Mouse (Mus musculus): ENCODE data around the gene Pctp. TPM values are rescaled to one million over a fixed set of nuclear protein-coding genes. Genes with fewer than 3 reads are reported as not detected.
A peak's percentile ranks its signal among the peaks of the same experiment; 100 is the strongest.

Gene Pctp
- total RNA-seq, 2 experiments from 2014 or later = 2.2 to 2.9 TPM

DNA sequence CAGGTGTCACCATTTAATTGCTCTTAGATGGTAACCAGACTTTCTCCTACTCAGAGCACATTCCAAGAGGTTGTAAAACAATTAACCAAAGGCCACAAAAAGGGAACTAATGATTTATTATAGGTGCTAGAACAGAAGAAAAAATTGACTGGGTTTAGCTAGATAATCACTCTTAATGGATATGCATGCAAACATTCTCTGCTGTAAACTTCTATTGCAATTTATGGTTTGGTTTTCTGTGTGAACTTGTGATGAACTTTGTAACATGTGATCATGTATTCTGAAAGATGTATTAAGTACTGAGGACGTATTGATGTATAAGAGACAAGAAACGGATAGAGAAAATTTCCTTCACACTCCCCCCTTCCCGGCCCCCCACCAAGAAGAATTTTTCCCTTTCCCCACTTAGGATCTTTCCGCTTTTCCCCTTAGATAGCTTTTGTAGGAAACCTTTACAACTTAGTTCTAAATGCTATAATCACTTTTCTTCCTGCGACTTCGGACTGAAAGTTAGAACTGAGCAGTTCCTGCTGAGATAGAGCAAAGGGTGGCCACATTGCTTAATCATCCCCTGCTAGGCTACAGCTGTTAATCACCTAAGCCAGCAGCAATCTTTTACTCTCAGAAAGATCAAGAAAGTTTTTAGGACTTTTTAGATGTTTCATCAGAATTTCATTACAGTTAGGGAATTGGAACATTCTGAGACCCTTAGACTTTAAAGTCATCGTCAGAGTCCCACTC lies 5.3 kb upstream of the Pctp start:
- no peak for DNase-seq

GRCm38 (mm10) chr11:90006111-90006510 lies 3.4 kb upstream of the Pctp start:
- no peak for DNase-seq

- no peak for DNase-seq
Measured at GRCm38 (mm10) chr11:90003386-90003785, 692 bp upstream of the Pctp start.

GRCm38 (mm10) chr11:90002987-90003348 lies 274 bp upstream of the Pctp start:
- no peak for DNase-seq

DNA sequence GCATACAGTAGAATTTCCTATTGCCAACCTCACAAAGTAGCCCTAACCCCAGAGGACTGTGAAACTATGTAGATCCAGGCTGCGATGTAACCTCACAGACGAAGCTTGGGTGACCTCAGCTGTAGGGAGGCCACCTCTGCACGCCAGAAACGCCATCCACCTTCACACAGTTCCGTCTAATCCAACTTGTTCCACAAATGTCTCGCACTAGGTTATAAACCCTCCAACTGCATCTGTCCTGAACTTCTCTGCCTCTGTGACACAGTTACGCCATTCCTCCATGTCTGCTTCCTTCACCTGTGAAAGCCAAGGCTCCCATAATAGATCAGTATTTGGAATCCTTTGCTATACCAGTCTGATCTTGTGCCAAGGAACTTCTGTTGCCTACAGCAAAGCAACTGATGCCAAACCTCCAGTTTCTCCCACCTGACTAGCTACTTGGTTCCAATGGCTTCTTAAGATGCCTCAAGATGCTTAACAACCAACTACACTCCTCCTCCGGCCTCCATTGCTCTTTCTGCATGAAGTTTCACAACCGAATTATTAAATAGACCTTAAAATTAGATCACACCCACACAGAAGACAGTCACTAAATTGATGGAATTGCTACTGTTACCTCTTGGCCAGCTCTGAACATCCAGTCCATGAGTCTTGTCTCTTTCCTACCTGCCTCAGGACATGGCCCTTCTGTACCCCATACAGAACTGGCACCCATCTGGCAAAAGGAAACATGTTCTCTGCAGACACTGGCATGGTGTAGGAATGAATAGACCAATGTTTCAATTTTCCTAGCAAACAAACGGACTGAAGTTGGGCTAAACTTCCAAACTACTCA lies 1.1 kb downstream of the Pctp start:
- DNase-seq = no peak

DNA sequence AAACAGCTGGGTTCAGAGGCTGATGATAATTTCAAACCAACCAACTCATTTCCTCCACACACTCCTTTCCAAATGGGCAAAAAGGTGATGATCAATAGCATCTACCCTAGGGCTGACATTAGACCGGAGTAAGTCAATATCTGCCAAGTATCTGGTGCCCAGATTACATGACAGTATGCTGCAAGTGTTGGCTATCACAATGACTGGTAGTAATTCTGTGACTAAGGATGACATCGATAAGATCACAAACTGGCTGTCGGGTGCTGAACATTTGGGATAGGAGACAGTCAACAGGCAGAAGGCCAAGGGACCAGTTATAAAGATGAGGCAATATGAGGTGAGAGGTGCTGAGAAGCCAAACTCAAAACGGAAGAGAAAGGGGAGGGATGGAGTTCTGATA lies 2.0 kb downstream of the Pctp start:
- DNase-seq = no peak

- DNase-seq = no peak
Measured at GRCm38 (mm10) chr11:89998996-89999770, 3.5 kb downstream of the Pctp start.

GRCm38 (mm10) chr11:89996856-89997255 lies 5.8 kb downstream of the Pctp start:
- DNase-seq = no peak

DNA sequence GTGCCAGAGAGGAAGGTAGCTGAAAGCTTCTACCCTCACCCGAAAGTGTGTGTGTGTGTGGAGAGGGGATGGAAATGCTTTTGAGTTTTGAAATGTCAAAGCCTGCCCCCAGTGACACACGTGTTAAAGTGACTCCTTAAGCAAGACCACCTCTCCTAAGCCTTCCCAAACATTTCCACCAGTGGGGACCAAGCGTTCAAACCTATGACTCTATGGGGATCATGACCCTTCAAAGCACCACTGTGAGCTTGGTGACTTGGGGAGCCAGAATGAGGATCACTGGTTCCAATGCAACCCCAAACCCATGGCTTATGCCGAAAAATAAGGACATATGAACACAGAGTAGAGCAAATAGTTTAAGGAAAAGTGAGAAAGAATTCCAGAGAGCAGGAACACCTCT lies 6.3 kb downstream of the Pctp start:
- DNase-seq = no peak

DNA sequence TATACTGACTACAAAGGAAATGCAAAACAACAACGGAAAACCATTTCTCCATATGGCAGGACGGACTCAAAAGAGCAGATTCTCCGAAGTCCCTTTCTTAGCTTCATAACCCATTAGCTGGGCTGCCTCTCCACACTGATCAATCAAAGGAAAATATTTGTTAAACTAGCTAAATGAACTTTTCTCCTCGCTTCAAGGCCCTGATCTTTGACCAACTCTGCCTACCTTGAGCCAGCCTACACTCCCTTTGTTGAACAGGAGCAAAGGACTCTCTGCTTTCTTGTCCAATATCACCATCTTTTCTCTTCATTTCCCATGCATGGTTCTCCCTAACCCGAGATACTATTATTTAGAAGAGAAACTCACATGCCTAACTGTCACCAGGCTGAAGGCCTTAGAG lies 7.1 kb downstream of the Pctp start:
- no peak for DNase-seq

GRCm38 (mm10) chr11:89994706-89995105 lies 8.0 kb downstream of the Pctp start:
- no peak for DNase-seq

DNA sequence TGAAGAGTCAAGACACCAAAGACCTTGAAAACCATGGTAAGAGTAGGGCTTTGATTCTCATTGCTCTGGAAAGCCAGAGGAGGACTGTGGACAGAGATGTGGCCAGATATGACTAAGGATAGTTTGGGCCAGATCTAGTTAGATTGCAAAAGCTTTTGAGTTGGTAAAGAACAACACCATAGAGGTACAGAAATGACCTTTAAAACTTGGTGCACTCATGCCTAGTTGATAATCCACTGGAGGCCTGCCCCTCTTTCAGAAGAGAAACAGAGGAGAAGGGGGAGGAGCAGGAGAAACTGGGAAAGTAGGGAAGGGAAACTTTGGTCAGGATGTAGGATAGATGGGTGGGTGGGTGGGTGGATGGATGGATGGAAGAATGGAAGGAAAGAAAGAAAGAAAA lies 11.0 kb downstream of the Pctp start:
- DNase-seq = no peak

- DNase-seq = peak; percentile 16
Measured at GRCm38 (mm10) chr11:89988936-89989589, 13.6 kb downstream of the Pctp start.

DNA sequence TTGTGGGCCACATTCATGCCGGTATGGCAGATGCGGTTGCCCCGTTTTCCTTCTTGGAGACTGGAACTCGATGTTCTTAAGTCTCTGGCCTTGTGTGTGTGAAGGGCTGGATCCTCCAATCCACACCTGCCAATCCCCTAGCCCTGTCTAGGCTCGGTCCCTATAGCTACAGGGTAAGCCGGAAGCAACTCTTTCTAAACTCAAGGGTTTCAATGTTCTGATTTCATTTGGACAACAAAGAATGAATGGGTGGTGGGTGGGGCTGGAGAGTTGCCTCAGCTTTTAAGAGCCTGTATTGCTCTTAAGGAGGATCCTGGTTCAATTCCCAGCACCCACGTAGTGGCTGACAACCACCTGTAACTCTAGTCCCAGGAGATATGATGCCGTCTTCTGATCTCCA lies 16.2 kb downstream of the Pctp start:
- no peak for DNase-seq

GRCm38 (mm10) chr11:89985200-89986187 lies 17.2 kb downstream of the Pctp start:
- DNase-seq = no peak

- DNase-seq = no peak
Measured at GRCm38 (mm10) chr11:89984436-89984835, 18.3 kb downstream of the Pctp start.

- DNase-seq = no peak
Measured at GRCm38 (mm10) chr11:89982918-89983317, 19.8 kb downstream of the Pctp start.

- DNase-seq = no peak
Measured at GRCm38 (mm10) chr11:89980106-89980505, 22.6 kb downstream of the Pctp start.

- DNase-seq = no peak
Measured at GRCm38 (mm10) chr11:89978914-89979818, 23.5 kb downstream of the Pctp start.

GRCm38 (mm10) chr11:89978353-89978831 lies 24.3 kb downstream of the Pctp start:
- peak; percentile 47 for DNase-seq

Measured in gastrocnemius, postnatal 25 days (tissue).